Mouse (Mus musculus): ENCODE results near the gene Cdc25a.

- TF ChIP-seq POLR2A (IDR thresholded peaks at IDR 0.05; ENCODE audit: insufficient read length, low read depth) (no peak), MAX (IDR thresholded peaks at IDR 0.05; ENCODE audit: low read depth) (no peak), REST (IDR thresholded peaks at IDR 0.05; ENCODE audit: insufficient read depth, insufficient read length) (no peak), MYOG (IDR thresholded peaks at IDR 0.05; ENCODE audit: control insufficient read depth in 1 of 3, insufficient read depth in 1 of 3, insufficient read length in 2 of 3, low read depth in 2 of 3) (peak in 1 of 3 experiments; percentile 71), POLR2AphosphoS2 (IDR thresholded peaks at IDR 0.05; ENCODE audit: insufficient read length, low read depth) (no peak), USF1 (IDR thresholded peaks at IDR 0.05; ENCODE audit: low read depth) (no peak), MYOD1 (IDR thresholded peaks at IDR 0.05; ENCODE audit: control insufficient read depth in 1 of 3, insufficient read length in 2 of 3, low read depth in 2 of 3) (peak in 2 of 3 experiments; percentile 37 to 77), SRF (IDR thresholded peaks at IDR 0.05; ENCODE audit: control insufficient read depth, insufficient read length, low read depth) (no peak), CEBPB (IDR thresholded peaks at IDR 0.05; ENCODE audit: insufficient read depth, poor library complexity, severe bottlenecking) (no peak)
Measured at GRCm38 (mm10) chr9:109896253-109897150, 21.1 kb downstream of the Cdc25a start.
